Mouse (Mus musculus) erythroblast, embryonic 14.5 days (primary cell): ENCODE measurements around the gene Pisd.

Source experiments
- GATA1 ChIP-seq: IDR thresholded peaks from 2 replicates; pipeline ENCODE4 v1.6.1; 2012; ENCODE audit warnings: low read length, inconsistent platforms, mixed read lengths
- TAL1 ChIP-seq: IDR thresholded peaks from 3 replicates; pipeline ENCODE4 v1.6.1; 2012; ENCODE audit warnings: low read length, inconsistent platforms, mixed read lengths

DNA sequence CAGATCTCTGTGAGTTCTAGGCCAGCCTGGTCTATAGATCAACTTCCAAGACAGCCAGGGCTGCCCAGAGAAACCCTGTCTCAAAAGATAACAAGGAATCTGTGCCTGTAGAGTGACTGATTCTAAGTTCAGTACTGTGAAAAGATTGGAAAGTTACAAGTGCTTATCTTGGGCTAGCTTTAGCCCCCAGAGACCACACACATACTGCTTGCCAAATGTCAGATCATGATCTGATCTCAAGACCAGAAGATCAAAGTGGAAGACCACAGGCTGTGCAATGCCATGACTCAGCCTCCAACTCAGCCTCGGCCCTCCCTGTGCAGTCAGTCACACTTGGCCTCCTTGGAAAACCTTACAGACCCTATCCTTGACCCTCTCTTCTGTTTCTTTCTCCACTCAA, 49.1 kb upstream of the Pisd start:
- no peak for TF ChIP-seq GATA1
- TF ChIP-seq TAL1 = no peak
